Mouse (Mus musculus): ENCODE measurements around the gene Foxp1. TPM values are rescaled to one million over a fixed set of nuclear protein-coding genes. Genes with fewer than 3 reads are reported as not detected.

Gene Foxp1
- total and polyA plus RNA-seq, 3 experiments = 16.1 to 42.0 TPM; not detected in 1

- Histone ChIP-seq H3K79me2 (ENCODE audit: control insufficient read depth, insufficient read depth, low read length, poor library complexity) (no peaks in the 10 kb centered on the region), H3K9me3 (replicated peaks; ENCODE audit: insufficient read depth, low read length) (no peaks in the 10 kb centered on the region), H3K27ac (ENCODE audit: control insufficient read depth, low read depth, low read length) (no peak overlapping the region), H3K4me1 (ENCODE audit: control insufficient read depth in 1 of 2, insufficient read depth in 2 of 2, low read length in 2 of 2) (peaks cover 8 to 12% of the 10 kb centered on the region in 2 experiments), H3K9ac (ENCODE audit: control insufficient read depth, low read depth, low read length, poor library complexity, severe bottlenecking) (no peak overlapping the region), H3K27me3 (ENCODE audit: control insufficient read depth in 1 of 2, insufficient read depth in 2 of 2, low read length in 2 of 2) (no peaks in the 10 kb centered on the region), H3K4me3 (ENCODE audit: control insufficient read depth in 1 of 2, insufficient read depth in 1 of 2, low read depth in 2 of 2, low read length in 2 of 2) (no peak overlapping the region), H3K36me3 (ENCODE audit: control insufficient read depth in 1 of 2, insufficient read depth in 2 of 2, low read length in 2 of 2) (peaks cover 0 to 6% of the 10 kb centered on the region in 2 experiments; a peak in 2 of 4 replicates)
- TF ChIP-seq MAX (IDR thresholded peaks at IDR 0.05; ENCODE audit: low read length) = no peak
- TF ChIP-seq KAT2A (conservative IDR thresholded peaks at IDR 0.05; ENCODE audit: low read depth, low read length) = no peak
- TF ChIP-seq MYB (IDR thresholded peaks at IDR 0.05; ENCODE audit: low read depth, low read length) = no peak
- no peak for TF ChIP-seq BHLHE40 (IDR thresholded peaks at IDR 0.05; ENCODE audit: borderline replicate concordance, low read depth, low read length)
- no peak for TF ChIP-seq SIN3A (IDR thresholded peaks at IDR 0.05; ENCODE audit: low read length)
- TF ChIP-seq MEF2A (IDR thresholded peaks at IDR 0.05; ENCODE audit: extremely low read depth, insufficient replicate concordance, low read depth, low read length, poor library complexity, severe bottlenecking) = no peak
- no peak for TF ChIP-seq ETS1 (IDR thresholded peaks at IDR 0.05; ENCODE audit: low read depth, low read length)
- TF ChIP-seq TCF12 (IDR thresholded peaks at IDR 0.05; ENCODE audit: low read depth, low read length) = no peak
- no peak for DNase-seq (ENCODE audit: low read depth, low spot score)
Measured at GRCm38 (mm10) chr6:99360581-99360980, 161.9 kb downstream of the Foxp1 start.

GRCm38 (mm10) chr6:99359765-99360499, 162.6 kb downstream of the Foxp1 start:
- Histone ChIP-seq H3K27ac (ENCODE audit: control insufficient read depth, low read depth, low read length) (no peak overlapping the region), H3K4me3 (ENCODE audit: control insufficient read depth in 1 of 2, insufficient read depth in 1 of 2, low read depth in 2 of 2, low read length in 2 of 2) (no peak overlapping the region), H3K9ac (ENCODE audit: control insufficient read depth, low read depth, low read length, poor library complexity, severe bottlenecking) (no peak overlapping the region), H3K4me1 (ENCODE audit: control insufficient read depth in 1 of 2, insufficient read depth in 2 of 2, low read length in 2 of 2) (peaks cover 8 to 12% of the 10 kb centered on the region in 2 experiments), H3K9me3 (replicated peaks; ENCODE audit: insufficient read depth, low read length) (no peaks in the 10 kb centered on the region), H3K36me3 (ENCODE audit: control insufficient read depth in 1 of 2, insufficient read depth in 2 of 2, low read length in 2 of 2) (peaks cover 0 to 6% of the 10 kb centered on the region in 2 experiments; a peak in 2 of 4 replicates), H3K27me3 (ENCODE audit: control insufficient read depth in 1 of 2, insufficient read depth in 2 of 2, low read length in 2 of 2) (no peaks in the 10 kb centered on the region), H3K79me2 (ENCODE audit: control insufficient read depth, insufficient read depth, low read length, poor library complexity) (no peaks in the 10 kb centered on the region)
- no peak for DNase-seq (ENCODE audit: low read depth, low spot score)
- TF ChIP-seq MAFK (IDR thresholded peaks at IDR 0.05; ENCODE audit: borderline replicate concordance, low read depth, low read length) (no peak), CHD2 (IDR thresholded peaks at IDR 0.05; ENCODE audit: low read length) (no peak), ZNF384 (IDR thresholded peaks at IDR 0.05; ENCODE audit: low read depth, low read length) (no peak), JUND (IDR thresholded peaks at IDR 0.05; ENCODE audit: low read depth, low read length) (no peak), E2F4 (IDR thresholded peaks at IDR 0.05; ENCODE audit: borderline replicate concordance, low read depth, low read length) (no peak), HCFC1 (IDR thresholded peaks at IDR 0.05; ENCODE audit: low read depth, low read length) (no peak), NELFE (IDR thresholded peaks at IDR 0.05; ENCODE audit: low read depth, low read length) (no peak), BHLHE40 (IDR thresholded peaks at IDR 0.05; ENCODE audit: borderline replicate concordance, low read depth, low read length) (no peak), ELF1 (IDR thresholded peaks at IDR 0.05; ENCODE audit: low read depth, low read length) (no peak)

All from MEL (cell line).